Mouse (Mus musculus): ENCODE results near the gene Unc119b. TPM values are rescaled to one million over a fixed set of nuclear protein-coding genes. Genes with fewer than 3 reads are reported as not detected.

The Unc119b gene
- polyA plus RNA-seq, 1 experiment from 2014 or later: 44.4 TPM

DNA sequence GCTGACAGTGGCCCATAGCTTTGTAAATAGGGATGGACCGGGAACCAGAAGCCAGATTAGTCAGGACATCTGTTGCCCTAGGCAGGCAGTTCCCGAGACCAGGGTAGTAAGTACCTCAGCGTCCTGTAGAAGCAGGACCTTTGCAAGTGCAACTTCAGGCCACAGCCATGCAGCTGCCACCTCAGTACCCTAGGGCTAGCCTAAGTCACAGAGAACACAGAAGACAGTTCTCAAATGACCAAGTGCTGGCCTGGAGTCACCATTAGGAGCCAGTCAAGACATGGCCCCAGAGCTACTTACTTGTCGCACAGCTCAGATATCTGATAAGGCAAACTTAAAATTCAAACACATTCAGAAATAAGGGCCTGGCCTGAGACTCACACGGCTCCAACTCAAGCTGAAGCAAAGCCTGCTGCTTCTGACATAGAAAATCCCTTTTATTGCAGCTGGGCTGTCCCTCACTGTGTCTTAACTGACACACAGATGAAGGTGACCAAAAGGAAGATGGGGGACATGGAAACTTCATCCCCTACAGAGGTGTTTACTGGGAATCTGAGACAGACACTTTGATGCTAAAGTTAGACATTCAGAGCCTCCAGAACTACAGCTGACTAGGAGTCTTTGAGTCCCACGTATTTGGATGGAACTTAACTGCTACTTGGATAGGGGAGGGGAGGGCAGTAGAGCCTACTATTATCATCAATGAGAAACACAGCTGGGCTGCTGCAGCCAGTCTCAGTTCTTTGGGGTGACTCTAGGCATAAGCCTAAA lies 11.4 kb upstream of the Unc119b start:
- no peak overlapping the region for H3K27ac ChIP-seq
- no peak for ATAC-seq (ENCODE audit: insufficient number of reproducible peaks, insufficient read depth, low FRiP score, low TSS enrichment, low read depth)

DNA sequence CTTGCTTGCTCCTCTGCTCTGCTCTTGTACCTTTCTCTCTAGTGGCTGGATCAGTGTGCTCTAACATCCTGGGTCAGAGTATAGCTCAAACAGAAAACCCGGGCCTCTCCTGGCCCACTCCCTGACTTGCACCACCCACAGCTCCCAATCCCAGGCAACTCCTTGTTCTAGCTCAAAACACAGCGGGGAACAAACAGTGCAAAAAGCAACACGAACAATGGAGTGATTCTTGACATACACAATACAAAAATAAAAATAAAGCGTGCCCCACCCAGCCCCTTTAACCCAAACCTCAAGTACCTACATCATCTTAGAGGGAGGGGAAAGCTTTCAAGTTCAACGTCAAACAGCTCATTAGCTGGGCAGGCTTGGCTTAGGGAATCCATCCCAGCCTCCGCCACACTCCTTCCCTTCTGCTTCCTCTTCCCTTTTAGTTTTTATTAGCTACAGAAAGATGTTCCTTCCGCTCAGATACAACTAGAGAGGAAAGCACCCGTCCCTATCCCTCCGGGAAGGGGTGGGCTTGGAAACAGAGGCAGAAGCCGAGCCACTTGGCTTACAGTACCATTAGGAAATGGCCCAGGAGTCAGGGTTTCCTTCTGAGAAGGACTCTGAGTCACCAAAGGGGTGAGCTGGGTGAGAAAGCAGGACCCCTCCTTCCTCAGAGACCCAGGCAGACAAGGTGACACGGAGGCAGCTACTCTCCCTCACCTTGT lies 10.6 kb upstream of the Unc119b start:
- Histone ChIP-seq H3K4me3 (no peak overlapping the region), H3K27ac (no peak overlapping the region), H3K4me1 (no peaks in the 10 kb centered on the region), H3K36me3 (peaks cover 68% of the 10 kb centered on the region), H3K4me2 (no peak overlapping the region), H3K9me3 (no peaks in the 10 kb centered on the region), H3K27me3 (no peaks in the 10 kb centered on the region), H3K9ac (no peak overlapping the region)
- 77% methylated on average over 11 of the region's 11 CpGs for WGBS
- no peak for ATAC-seq (ENCODE audit: insufficient number of reproducible peaks, insufficient read depth, low FRiP score, low TSS enrichment, low read depth)

More for the DNA sequence above, 11.4 kb upstream of the Unc119b start:
- H3K9ac ChIP-seq: no peak overlapping the region
- no peaks in the 10 kb centered on the region for H3K9me3 ChIP-seq
- peaks cover 76% of the 10 kb centered on the region for H3K36me3 ChIP-seq
- no peak overlapping the region for H3K4me3 ChIP-seq
- WGBS: 75% methylated on average over 6 of the region's 6 CpGs
- no peaks in the 10 kb centered on the region for H3K27me3 ChIP-seq
- H3K4me2 ChIP-seq: no peak overlapping the region
- H3K4me1 ChIP-seq: no peaks in the 10 kb centered on the region

DNA sequence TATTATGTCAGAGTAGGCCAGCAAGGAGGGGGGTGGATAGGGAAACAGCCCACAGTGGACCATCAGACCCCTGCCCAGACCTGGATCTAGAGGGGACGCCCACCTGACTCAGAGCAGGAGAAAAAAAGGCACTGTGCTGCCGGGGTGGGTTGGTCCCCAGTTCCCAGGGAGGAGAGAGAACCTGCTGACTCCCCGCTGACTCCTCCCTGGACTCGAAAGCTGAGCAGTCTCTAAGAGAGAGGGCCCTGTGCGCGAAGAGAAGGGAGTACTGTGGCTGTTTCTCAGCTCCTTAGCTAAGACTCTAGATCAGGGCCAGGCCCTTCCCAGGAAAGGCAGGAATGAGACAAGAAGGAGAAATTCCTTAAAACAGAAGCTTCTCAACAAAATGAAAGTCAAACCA lies 9.7 kb upstream of the Unc119b start:
- WGBS: 68% methylated on average over 6 of the region's 6 CpGs
- Histone ChIP-seq H3K4me1 (no peaks in the 10 kb centered on the region), H3K27me3 (no peaks in the 10 kb centered on the region), H3K36me3 (peaks cover 59% of the 10 kb centered on the region), H3K4me2 (no peak overlapping the region), H3K9ac (no peak overlapping the region), H3K27ac (no peak overlapping the region), H3K9me3 (no peaks in the 10 kb centered on the region), H3K4me3 (no peak overlapping the region)
- no peak for ATAC-seq (ENCODE audit: insufficient number of reproducible peaks, insufficient read depth, low FRiP score, low TSS enrichment, low read depth)

DNA sequence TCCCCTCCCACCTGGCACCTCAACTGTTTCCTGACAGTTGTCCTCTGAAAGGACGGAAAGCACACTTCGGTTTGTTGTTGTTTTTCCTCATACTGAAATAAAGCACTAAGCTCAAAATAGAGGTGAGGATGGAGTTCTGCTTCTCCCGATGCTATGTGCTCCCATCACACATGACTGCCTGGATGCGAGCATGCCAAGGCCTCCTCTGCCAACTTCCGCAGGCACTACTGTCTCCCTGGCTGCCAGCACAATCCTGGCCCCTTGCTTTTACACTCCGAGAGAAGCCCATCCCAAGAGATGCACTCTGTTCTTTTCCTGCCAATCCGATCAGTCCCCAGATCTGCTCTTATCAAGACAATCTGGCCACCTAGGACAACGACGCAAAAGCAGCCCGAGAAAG lies 8.8 kb upstream of the Unc119b start:
- Histone ChIP-seq H3K36me3 (peaks cover 52% of the 10 kb centered on the region), H3K4me1 (no peaks in the 10 kb centered on the region), H3K27ac (no peak overlapping the region), H3K27me3 (no peaks in the 10 kb centered on the region), H3K9ac (peak overlapping the region; percentile 40; the same call in 1 of the 2 replicates), H3K4me2 (no peak overlapping the region), H3K4me3 (no peak overlapping the region), H3K9me3 (no peaks in the 10 kb centered on the region)
- no peak for ATAC-seq (ENCODE audit: insufficient number of reproducible peaks, insufficient read depth, low FRiP score, low TSS enrichment, low read depth)
- WGBS: 78% methylated on average over 10 of the region's 10 CpGs

DNA sequence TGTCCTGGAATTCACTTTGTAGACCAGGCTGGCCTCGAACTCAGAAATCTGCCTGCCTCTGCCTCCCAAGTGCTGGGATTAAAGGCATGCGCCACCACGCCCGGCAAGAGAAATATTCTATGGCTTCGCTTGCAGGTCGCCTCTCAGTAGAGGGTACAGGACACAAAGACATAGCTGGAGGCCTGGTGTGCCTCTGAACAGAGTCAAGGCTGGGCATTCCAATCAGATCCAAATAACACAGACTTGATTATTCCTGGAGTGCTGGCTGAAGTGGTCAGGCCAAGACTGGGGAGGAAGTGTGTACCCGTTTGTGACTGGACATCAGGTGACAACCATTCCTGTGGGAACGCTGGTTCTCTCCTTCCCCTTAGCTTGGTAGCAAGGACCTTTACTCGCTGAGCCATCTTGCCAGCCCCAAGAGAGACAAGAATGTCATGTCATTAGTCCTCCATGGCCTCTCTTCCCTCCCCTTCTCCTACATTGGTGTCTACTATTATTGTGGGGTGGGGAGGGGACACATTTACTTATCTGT lies 7.5 kb upstream of the Unc119b start:
- H3K27me3 ChIP-seq: no peaks in the 10 kb centered on the region
- WGBS: 90% methylated on average over 9 of the region's 9 CpGs
- H3K9me3 ChIP-seq: no peaks in the 10 kb centered on the region
- no peak overlapping the region for H3K9ac ChIP-seq
- no peak overlapping the region for H3K4me3 ChIP-seq
- no peak for ATAC-seq (ENCODE audit: insufficient number of reproducible peaks, insufficient read depth, low FRiP score, low TSS enrichment, low read depth)
- H3K4me1 ChIP-seq: no peaks in the 10 kb centered on the region
- H3K4me2 ChIP-seq: no peak overlapping the region
- peaks cover 39% of the 10 kb centered on the region for H3K36me3 ChIP-seq
- no peak overlapping the region for H3K27ac ChIP-seq

DNA sequence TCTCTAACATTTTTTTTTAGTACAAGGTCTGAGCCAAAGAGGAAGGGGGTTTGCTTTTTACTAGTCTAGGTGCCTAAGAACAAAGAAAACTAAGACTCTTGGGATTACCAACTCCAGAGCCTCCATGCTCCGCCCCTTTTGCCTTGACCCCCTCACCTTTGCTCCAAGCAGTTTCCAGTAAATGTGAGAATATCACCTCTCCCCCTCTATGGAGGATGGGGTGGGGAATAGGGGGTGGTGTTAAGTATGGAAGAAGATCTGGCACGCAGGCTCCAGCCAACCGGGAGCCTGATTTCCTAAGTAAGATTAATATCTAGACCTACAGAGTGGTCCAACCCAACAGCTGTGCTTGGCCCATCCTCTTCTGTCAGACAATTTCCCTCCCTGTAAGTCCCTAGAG lies 6.0 kb upstream of the Unc119b start:
- H3K4me1 ChIP-seq: no peaks in the 10 kb centered on the region
- WGBS: 65% methylated on average over 3 of the region's 3 CpGs
- H3K27me3 ChIP-seq: no peaks in the 10 kb centered on the region
- no peak for ATAC-seq (ENCODE audit: insufficient number of reproducible peaks, insufficient read depth, low FRiP score, low TSS enrichment, low read depth)
- no peak overlapping the region for H3K9ac ChIP-seq
- H3K4me3 ChIP-seq: no peak overlapping the region
- no peaks in the 10 kb centered on the region for H3K9me3 ChIP-seq
- H3K4me2 ChIP-seq: no peak overlapping the region
- H3K36me3 ChIP-seq: peaks cover 24% of the 10 kb centered on the region
- H3K27ac ChIP-seq: no peak overlapping the region

DNA sequence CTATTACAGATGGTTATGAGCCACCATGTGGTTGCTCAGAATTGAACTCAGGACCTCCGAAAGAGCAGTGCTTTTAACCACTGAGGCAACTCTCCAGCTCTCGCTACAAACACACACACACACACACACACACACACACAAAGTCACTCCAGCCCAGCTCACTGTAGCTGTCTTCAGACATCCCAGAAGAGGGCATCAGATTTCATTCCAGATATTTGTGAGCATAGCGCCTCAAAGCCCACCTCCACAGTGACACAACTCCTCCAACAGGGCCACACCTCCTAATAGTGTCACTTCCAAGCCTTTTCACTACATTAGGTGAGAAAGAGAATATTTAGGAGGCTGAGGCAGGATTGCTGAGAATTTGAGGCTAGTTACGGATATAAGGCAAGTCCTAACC lies 4.3 kb upstream of the Unc119b start:
- Histone ChIP-seq H3K9ac (no peak overlapping the region), H3K4me3 (no peak overlapping the region), H3K9me3 (no peaks in the 10 kb centered on the region), H3K4me1 (no peaks in the 10 kb centered on the region), H3K27ac (no peak overlapping the region), H3K27me3 (no peaks in the 10 kb centered on the region), H3K4me2 (no peak overlapping the region), H3K36me3 (peaks cover 8% of the 10 kb centered on the region)
- no peak for ATAC-seq (ENCODE audit: insufficient number of reproducible peaks, insufficient read depth, low FRiP score, low TSS enrichment, low read depth)
- WGBS: 56% methylated on average over 4 of the region's 4 CpGs

DNA sequence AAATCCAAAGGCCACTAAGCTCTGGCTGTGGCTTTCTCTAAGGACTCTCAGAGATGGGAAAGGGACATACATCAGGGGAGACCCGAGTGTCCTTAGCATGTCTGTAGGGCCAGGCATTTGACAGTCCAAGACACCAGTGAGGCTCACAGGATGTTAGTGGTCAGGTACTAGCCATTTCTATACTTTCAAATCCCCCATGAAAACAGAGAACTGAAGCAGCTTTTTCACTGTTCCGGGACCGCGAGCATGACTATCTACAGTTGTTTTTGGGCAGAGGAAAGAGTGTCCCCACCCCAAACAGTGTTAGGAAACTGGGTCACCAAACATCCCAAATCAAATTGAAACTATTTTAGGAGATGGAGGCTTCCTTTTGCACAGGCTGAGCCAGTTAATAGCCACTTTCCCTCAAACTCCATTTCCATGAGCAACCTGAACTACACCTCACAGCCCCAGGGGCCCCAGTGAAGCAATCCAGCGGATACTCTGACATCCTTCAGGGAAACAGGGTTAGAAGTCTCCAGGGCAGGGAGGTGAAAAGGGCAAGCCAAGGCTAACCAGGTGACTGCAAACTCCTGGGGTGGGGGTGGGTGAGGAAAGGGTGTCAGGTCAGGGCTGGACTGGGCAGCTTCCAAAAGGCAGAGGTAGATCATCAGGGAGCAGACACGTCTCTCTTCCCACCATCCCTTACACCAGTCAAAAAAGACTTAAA lies 1.3 kb downstream of the Unc119b start:
- peak overlapping the region; percentile 87 for H3K9ac ChIP-seq
- H3K27ac ChIP-seq: no peak overlapping the region
- ATAC-seq (ENCODE audit: insufficient number of reproducible peaks, insufficient read depth, low FRiP score, low TSS enrichment, low read depth): no peak
- H3K4me1 ChIP-seq: peaks cover 16% of the 10 kb centered on the region
- no peaks in the 10 kb centered on the region for H3K27me3 ChIP-seq
- 48% methylated on average over 6 of the region's 6 CpGs for WGBS
- peak overlapping the region; percentile 91 for H3K4me3 ChIP-seq
- peak overlapping the region; percentile 89 for H3K4me2 ChIP-seq
- H3K36me3 ChIP-seq: peaks cover 27% of the 10 kb centered on the region
- H3K9me3 ChIP-seq: no peaks in the 10 kb centered on the region

DNA sequence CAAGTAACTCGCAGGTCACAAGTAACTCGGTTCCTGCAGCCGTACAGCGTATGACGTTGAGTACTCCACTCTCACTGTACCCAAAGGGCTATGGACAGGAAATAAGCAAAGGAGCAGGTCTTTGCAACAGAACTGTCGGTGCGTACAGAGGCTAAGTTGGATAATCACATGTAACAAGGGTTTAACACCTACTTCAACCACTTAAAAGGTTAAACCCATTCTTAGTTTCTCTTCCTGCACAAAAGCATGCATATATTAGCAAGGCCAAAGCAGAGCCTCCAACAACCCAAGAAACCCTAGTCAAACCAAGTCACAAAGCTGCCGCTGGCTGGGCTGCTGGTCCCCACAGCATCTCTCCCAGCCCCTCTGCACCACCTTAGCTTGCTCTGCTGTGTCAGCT lies 2.3 kb downstream of the Unc119b start:
- no peak overlapping the region for H3K27ac ChIP-seq
- H3K9ac ChIP-seq: no peak overlapping the region
- H3K4me3 ChIP-seq: no peak overlapping the region
- H3K9me3 ChIP-seq: no peaks in the 10 kb centered on the region
- H3K27me3 ChIP-seq: no peaks in the 10 kb centered on the region
- peak overlapping the region; percentile 89 for H3K4me2 ChIP-seq
- H3K4me1 ChIP-seq: peaks cover 16% of the 10 kb centered on the region
- peaks cover 37% of the 10 kb centered on the region for H3K36me3 ChIP-seq
- 92% methylated on average over 8 of the region's 8 CpGs for WGBS
- ATAC-seq (ENCODE audit: insufficient number of reproducible peaks, insufficient read depth, low FRiP score, low TSS enrichment, low read depth): no peak

DNA sequence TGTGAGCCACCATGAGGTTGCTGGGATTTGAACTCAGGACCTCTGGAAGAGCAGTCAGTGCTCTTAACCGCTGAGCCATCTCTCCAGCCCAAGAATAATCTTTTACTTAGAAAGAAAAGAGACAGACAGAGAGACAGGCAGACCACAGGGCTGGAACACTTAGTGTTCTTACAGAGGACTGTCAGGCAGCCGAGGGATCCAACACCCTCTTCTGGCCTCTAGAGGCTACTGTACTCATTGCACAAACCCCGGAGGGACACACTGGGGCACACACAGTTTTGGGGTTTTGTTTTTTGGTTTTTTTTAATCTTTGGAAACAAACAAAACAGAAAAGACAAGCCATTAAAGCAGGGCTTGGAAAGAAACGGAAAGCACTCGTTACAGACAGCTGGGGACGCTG lies 5.4 kb downstream of the Unc119b start:
- no peak overlapping the region for H3K4me2 ChIP-seq
- no peak for ATAC-seq (ENCODE audit: insufficient number of reproducible peaks, insufficient read depth, low FRiP score, low TSS enrichment, low read depth)
- H3K9ac ChIP-seq: no peak overlapping the region
- no peaks in the 10 kb centered on the region for H3K9me3 ChIP-seq
- no peak overlapping the region for H3K27ac ChIP-seq
- WGBS: 83% methylated on average over 6 of the region's 6 CpGs
- peaks cover 28% of the 10 kb centered on the region for H3K4me1 ChIP-seq
- H3K4me3 ChIP-seq: no peak overlapping the region
- H3K27me3 ChIP-seq: no peaks in the 10 kb centered on the region
- peaks cover 65% of the 10 kb centered on the region for H3K36me3 ChIP-seq

DNA sequence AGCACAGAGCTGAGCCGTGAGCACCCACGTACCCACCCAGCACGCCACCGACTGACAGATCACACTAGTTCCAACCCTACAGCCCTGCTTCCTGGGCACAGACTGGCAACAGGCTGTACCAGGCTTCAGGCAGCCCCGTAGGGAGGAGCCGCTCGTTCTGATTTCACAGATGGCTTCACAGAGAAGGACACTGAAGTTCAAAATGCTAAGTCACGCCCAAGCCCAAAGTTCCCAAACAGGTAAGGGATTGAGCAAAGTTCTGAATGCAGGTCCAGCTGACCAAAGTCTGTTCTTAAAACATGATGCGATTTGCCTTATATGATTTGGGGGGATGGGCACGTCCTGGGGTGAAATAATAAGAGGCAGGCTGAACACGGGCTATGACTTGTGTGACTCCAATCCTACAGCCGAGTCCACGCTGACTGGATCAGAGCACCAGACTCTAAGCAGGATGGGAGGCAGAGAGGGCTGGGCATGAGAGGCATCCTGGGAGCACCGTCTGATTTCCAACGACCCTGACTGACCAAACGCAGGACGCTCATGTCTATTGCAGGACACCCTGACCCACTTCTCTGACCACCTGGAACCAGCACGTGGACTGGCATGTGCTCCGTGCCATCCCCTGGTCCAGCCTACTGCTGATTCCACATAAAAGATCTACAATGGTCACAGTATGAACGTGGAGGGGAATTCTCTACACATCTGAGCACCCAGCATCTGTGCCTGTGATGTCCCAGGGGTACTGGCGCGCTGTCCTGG lies 7.2 kb downstream of the Unc119b start:
- no peaks in the 10 kb centered on the region for H3K27me3 ChIP-seq
- 93% methylated on average over 22 of the region's 22 CpGs for WGBS
- H3K9me3 ChIP-seq: no peaks in the 10 kb centered on the region
- no peak overlapping the region for H3K27ac ChIP-seq
- H3K4me2 ChIP-seq: no peak overlapping the region
- H3K9ac ChIP-seq: no peak overlapping the region
- H3K36me3 ChIP-seq: peaks cover 80% of the 10 kb centered on the region
- ATAC-seq (ENCODE audit: insufficient number of reproducible peaks, insufficient read depth, low FRiP score, low TSS enrichment, low read depth): no peak
- no peak overlapping the region for H3K4me3 ChIP-seq
- H3K4me1 ChIP-seq: peaks cover 13% of the 10 kb centered on the region

Measured in embryonic facial prominence, embryonic 13.5 days (tissue).